Mouse (Mus musculus) midbrain, embryonic 14.5 days (tissue): ENCODE results near the gene Brd3os. TPM values are rescaled to one million over a fixed set of nuclear protein-coding genes. Genes with fewer than 3 reads are reported as not detected.

Experiments used
- ATAC-seq: fragments of 200-750 bp; cut with Nextera tagmentation; 2 replicates; pipeline ENCODE4 v1.8.0; 2017; ENCODE audit warnings: moderate number of reproducible peaks, moderate library complexity; ENCODE audit not compliant: low FRiP score, low TSS enrichment
- DNase-seq: peaks from one replicate; pipeline ENCODE4 v3.0.0-alpha.2; 2015
- H3K27ac ChIP-seq: fragments of 300-500 bp; sonication (generic); replicated peaks from 2 replicates; pipeline ENCODE4 v1.5.1; 2014; ENCODE audit warnings: mild to moderate bottlenecking, low read depth, low read length, moderate library complexity
- H3K27me3 ChIP-seq: fragments of 300-500 bp; sonication (generic); 2 replicates; pipeline ENCODE4 v1.6.1; 2014; ENCODE audit warnings: low read length, control low read depth, mixed read lengths; ENCODE audit not compliant: control insufficient read depth, insufficient read depth
- H3K36me3 ChIP-seq: fragments of 300-500 bp; sonication (generic); 2 replicates; pipeline ENCODE4 v1.6.1; 2014; ENCODE audit warnings: low read length, control low read depth; ENCODE audit not compliant: control insufficient read depth, insufficient read depth
- H3K4me1 ChIP-seq: fragments of 300-500 bp; sonication (generic); 2 replicates; pipeline ENCODE4 v1.6.1; 2014; ENCODE audit warnings: mild to moderate bottlenecking, antibody characterized with exemption, low read length, control low read depth; ENCODE audit not compliant: control insufficient read depth, insufficient read depth
- H3K4me2 ChIP-seq: fragments of 300-500 bp; sonication (generic); 2 replicates; pipeline ENCODE4 v1.6.1; 2014; ENCODE audit warnings: mild to moderate bottlenecking, low read length, moderate library complexity
- H3K4me3 ChIP-seq: fragments of 300-500 bp; sonication (generic); replicated peaks from 2 replicates; pipeline ENCODE4 v1.5.1; 2014; ENCODE audit warnings: low read depth, low read length
- H3K9ac ChIP-seq: fragments of 300-500 bp; sonication (generic); replicated peaks from 2 replicates; pipeline ENCODE4 v1.6.1; 2014; ENCODE audit warnings: mild to moderate bottlenecking, low read length, moderate library complexity
- H3K9me3 ChIP-seq: fragments of 300-500 bp; sonication (generic); 2 replicates; pipeline ENCODE4 v1.6.1; 2016; ENCODE audit warnings: low read length, control low read depth, mixed read lengths; ENCODE audit not compliant: control insufficient read depth
- WGBS: fragments of 180-500 bp; shearing (Covaris S2); extraction: QIAGEN DNeasy Blood & Tissue Kit; methylation state at CpG from one replicate; pipeline ENCODE4 v1.1.7; 2014; 5-methylcytosine and 5-hydroxymethylcytosine counted together
- polyA plus RNA-seq: library from polyadenylated mRNA; unstranded; fragments of >200 nt; fragmentation: Nextera tagmentation; extraction: Ambion mirVana; gene quantifications from 2 replicates; pipeline ENCODE4 v1.2.1, GENCODE M21; 2014

The Brd3os gene
- polyA plus RNA-seq, 1 experiment from 2014 or later: 37.8 TPM

- DNase-seq: no peak
- H3K27ac ChIP-seq: no peak overlapping the region
- H3K4me1 ChIP-seq: peaks cover 16% of the 10 kb centered on the region
- H3K4me3 ChIP-seq: no peak overlapping the region
- no peaks in the 10 kb centered on the region for H3K27me3 ChIP-seq
- no peaks in the 10 kb centered on the region for H3K9me3 ChIP-seq
- H3K36me3 ChIP-seq: no peaks in the 10 kb centered on the region
- no peak overlapping the region for H3K4me2 ChIP-seq
- 91% methylated on average over 5 of the region's 5 CpGs for WGBS
- ATAC-seq: no peak
- no peak overlapping the region for H3K9ac ChIP-seq
Observed at GRCm38 (mm10) chr2:27406928-27407327, 35.2 kb upstream of the Brd3os start.

- H3K9ac ChIP-seq: no peak overlapping the region
- H3K9me3 ChIP-seq: no peaks in the 10 kb centered on the region
- DNase-seq: no peak
Observed at GRCm38 (mm10) chr2:27408194-27408593, 33.9 kb upstream of the Brd3os start.

GRCm38 (mm10) chr2:27410518-27411140 lies 31.5 kb upstream of the Brd3os start:
- H3K36me3 ChIP-seq: no peaks in the 10 kb centered on the region
- 92% methylated on average over 6 of the region's 6 CpGs for WGBS
- no peaks in the 10 kb centered on the region for H3K27me3 ChIP-seq
- no peak overlapping the region for H3K27ac ChIP-seq
- H3K9me3 ChIP-seq: no peaks in the 10 kb centered on the region
- H3K4me3 ChIP-seq: no peak overlapping the region
- ATAC-seq: no peak
- no peak overlapping the region for H3K9ac ChIP-seq
- H3K4me1 ChIP-seq: peaks cover 52% of the 10 kb centered on the region
- H3K4me2 ChIP-seq: no peak overlapping the region
- no peak for DNase-seq

More at GRCm38 (mm10) chr2:27408194-27408593, 33.9 kb upstream of the Brd3os start:
- Histone ChIP-seq H3K27me3 (no peaks in the 10 kb centered on the region), H3K36me3 (no peaks in the 10 kb centered on the region), H3K4me3 (no peak overlapping the region), H3K4me2 (no peak overlapping the region), H3K4me1 (peaks cover 29% of the 10 kb centered on the region), H3K27ac (no peak overlapping the region)
- no peak for ATAC-seq
- WGBS: 81% methylated on average over 3 of the region's 3 CpGs

- H3K27ac ChIP-seq: peak overlapping the region; percentile 70
- no peaks in the 10 kb centered on the region for H3K27me3 ChIP-seq
- no peak for ATAC-seq
- no peak overlapping the region for H3K4me3 ChIP-seq
- 0 out of 2 replicates have a peak overlapping the region, but pooled peaks have one; percentile 2 for H3K9ac ChIP-seq
- no peaks in the 10 kb centered on the region for H3K9me3 ChIP-seq
- DNase-seq: peak; percentile 50
- H3K4me2 ChIP-seq: no peak overlapping the region
- WGBS: 19% methylated on average over 8 of the region's 8 CpGs
- peaks cover 55% of the 10 kb centered on the region for H3K4me1 ChIP-seq
- no peaks in the 10 kb centered on the region for H3K36me3 ChIP-seq
Observed at GRCm38 (mm10) chr2:27411688-27412174, 30.4 kb upstream of the Brd3os start.

- H3K4me1 ChIP-seq: peaks cover 55% of the 10 kb centered on the region
- ATAC-seq (no peak), DNase-seq (no peak)
- H3K4me2 ChIP-seq: 0 out of 2 replicates have a peak overlapping the region, but pooled peaks have one; percentile 11
- H3K27ac ChIP-seq: peak overlapping the region; percentile 70
- no peaks in the 10 kb centered on the region for H3K27me3 ChIP-seq
- H3K9ac ChIP-seq: no peak overlapping the region
- no peaks in the 10 kb centered on the region for H3K9me3 ChIP-seq
- H3K36me3 ChIP-seq: no peaks in the 10 kb centered on the region
- 11% methylated on average over 7 of the region's 7 CpGs for WGBS
- H3K4me3 ChIP-seq: no peak overlapping the region
Observed at GRCm38 (mm10) chr2:27412245-27412800, 29.8 kb upstream of the Brd3os start.

- no peaks in the 10 kb centered on the region for H3K9me3 ChIP-seq
- peak overlapping the region; percentile 77 for H3K27ac ChIP-seq
- no peaks in the 10 kb centered on the region for H3K36me3 ChIP-seq
- no peak overlapping the region for H3K4me3 ChIP-seq
- WGBS: 7% methylated on average over 2 of the region's 2 CpGs
- H3K4me1 ChIP-seq: peaks cover 61% of the 10 kb centered on the region
- H3K9ac ChIP-seq: 0 out of 2 replicates have a peak overlapping the region, but pooled peaks have one; percentile 20
- DNase-seq (peak; percentile 37), ATAC-seq (no peak)
- H3K27me3 ChIP-seq: no peaks in the 10 kb centered on the region
- H3K4me2 ChIP-seq: peak overlapping the region; percentile 24
Observed at GRCm38 (mm10) chr2:27413582-27413935, 28.6 kb upstream of the Brd3os start.

- H3K4me2 ChIP-seq: peak overlapping the region; percentile 24
Observed at GRCm38 (mm10) chr2:27413936-27414657, 28.0 kb upstream of the Brd3os start.

GRCm38 (mm10) chr2:27415060-27415783 lies 26.9 kb upstream of the Brd3os start:
- ATAC-seq: no peak
- peaks cover 62% of the 10 kb centered on the region for H3K4me1 ChIP-seq
- H3K4me3 ChIP-seq: no peak overlapping the region
- no peaks in the 10 kb centered on the region for H3K36me3 ChIP-seq
- peak overlapping the region; percentile 77 for H3K27ac ChIP-seq
- H3K9me3 ChIP-seq: no peaks in the 10 kb centered on the region
- DNase-seq: no peak
- H3K4me2 ChIP-seq: 0 out of 2 replicates have a peak overlapping the region, but pooled peaks have one; percentile 24
- WGBS: 75% methylated on average over 11 of the region's 11 CpGs
- H3K9ac ChIP-seq: no peak overlapping the region
- no peaks in the 10 kb centered on the region for H3K27me3 ChIP-seq

More at GRCm38 (mm10) chr2:27413936-27414657, 28.0 kb upstream of the Brd3os start:
- no peaks in the 10 kb centered on the region for H3K36me3 ChIP-seq
- DNase-seq: peak; percentile 73
- 7% methylated on average over 16 of the region's 16 CpGs for WGBS
- no peaks in the 10 kb centered on the region for H3K27me3 ChIP-seq
- peak overlapping the region; percentile 77 for H3K27ac ChIP-seq
- no peaks in the 10 kb centered on the region for H3K9me3 ChIP-seq
- no peak overlapping the region for H3K4me3 ChIP-seq
- peaks cover 62% of the 10 kb centered on the region for H3K4me1 ChIP-seq
- peak; percentile 67 for ATAC-seq
- peak overlapping the region; percentile 20 for H3K9ac ChIP-seq
